Mouse (Mus musculus) intestine, embryonic 14.5 days (tissue): ENCODE results near the gene Bnipl. TPM values are rescaled to one million over a fixed set of nuclear protein-coding genes. Genes with fewer than 3 reads are reported as not detected.

Experiments used
- ATAC-seq: fragments of 200-750 bp; cut with Nextera tagmentation; replicated peaks from 2 replicates; pipeline ENCODE4 v1.8.0; 2017; ENCODE audit warnings: low read depth, moderate number of reproducible peaks, moderate TSS enrichment, moderate library complexity; ENCODE audit not compliant: low FRiP score, low TSS enrichment
- DNase-seq: peaks from one replicate; pipeline ENCODE4 v3.0.0-alpha.2; 2018; ENCODE audit warnings: low spot score
- H3K27ac ChIP-seq: fragments of 300-500 bp; sonication (generic); 2 replicates; pipeline ENCODE4 v1.5.1; 2014; ENCODE audit warnings: low read depth, mild to moderate bottlenecking, control low read depth
- H3K27me3 ChIP-seq: fragments of 300-500 bp; sonication (generic); replicated peaks from 2 replicates; pipeline ENCODE4 v1.6.1; 2014; ENCODE audit warnings: low read length, control low read depth; ENCODE audit not compliant: control insufficient read depth, insufficient read depth
- H3K36me3 ChIP-seq: fragments of 300-500 bp; sonication (generic); 2 replicates; pipeline ENCODE4 v1.6.1; 2014; ENCODE audit warnings: low read length, control low read depth; ENCODE audit not compliant: control insufficient read depth, insufficient read depth
- H3K4me1 ChIP-seq: fragments of 300-500 bp; sonication (generic); replicated peaks from 2 replicates; pipeline ENCODE4 v1.6.1; 2014; ENCODE audit warnings: low read length, control low read depth, mixed read lengths; ENCODE audit not compliant: control insufficient read depth, insufficient read depth
- H3K4me2 ChIP-seq: fragments of 300-500 bp; sonication (generic); 2 replicates; pipeline ENCODE4 v1.6.1; 2014; ENCODE audit warnings: low read length
- H3K4me3 ChIP-seq: fragments of 300-500 bp; sonication (generic); 2 replicates; pipeline ENCODE4 v1.5.1; 2014; ENCODE audit warnings: low read depth, low read length, control low read depth, mixed read lengths
- H3K9ac ChIP-seq: fragments of 300-500 bp; sonication (generic); 2 replicates; pipeline ENCODE4 v1.6.1; 2014; ENCODE audit warnings: mild to moderate bottlenecking, low read length
- H3K9me3 ChIP-seq: fragments of 300-500 bp; sonication (generic); 2 replicates; pipeline ENCODE4 v1.6.1; 2016; ENCODE audit warnings: low read length, control low read depth; ENCODE audit not compliant: control insufficient read depth
- WGBS: fragments of 180-500 bp; shearing (Covaris S2); extraction: QIAGEN DNeasy Blood & Tissue Kit; methylation state at CpG from one replicate; pipeline ENCODE4 v1.1.7; 2014; 5-methylcytosine and 5-hydroxymethylcytosine counted together
- polyA plus RNA-seq: library from polyadenylated mRNA; unstranded; fragments of >200 nt; fragmentation: Nextera tagmentation; extraction: Ambion mirVana; gene quantifications from 2 replicates; pipeline ENCODE4 v1.2.1, GENCODE M21; 2014

The Bnipl gene
- polyA plus RNA-seq, 1 experiment from 2014 or later = 1.0 TPM

GRCm38 (mm10) chr3:95200562-95200961, 50.4 kb downstream of the Bnipl start:
- no peak for DNase-seq
- H3K36me3 ChIP-seq = peaks cover 93% of the 10 kb centered on the region

GRCm38 (mm10) chr3:95200132-95200531, 50.9 kb downstream of the Bnipl start:
- Histone ChIP-seq H3K4me3 (no peak overlapping the region), H3K27me3 (no peaks in the 10 kb centered on the region), H3K36me3 (peaks cover 93% of the 10 kb centered on the region), H3K9me3 (no peaks in the 10 kb centered on the region), H3K27ac (no peak overlapping the region), H3K4me1 (no peaks in the 10 kb centered on the region), H3K9ac (no peak overlapping the region), H3K4me2 (no peak overlapping the region)
- ATAC-seq = no peak
- 86% methylated on average over 7 of the region's 7 CpGs for WGBS
- DNase-seq = no peak

More at GRCm38 (mm10) chr3:95200562-95200961, 50.4 kb downstream of the Bnipl start:
- H3K4me3 ChIP-seq = no peak overlapping the region
- WGBS = 91% methylated on average over 2 of the region's 2 CpGs
- ATAC-seq = no peak
- no peaks in the 10 kb centered on the region for H3K27me3 ChIP-seq
- no peak overlapping the region for H3K9ac ChIP-seq
- H3K9me3 ChIP-seq = no peaks in the 10 kb centered on the region
- H3K4me2 ChIP-seq = no peak overlapping the region
- H3K27ac ChIP-seq = no peak overlapping the region
- H3K4me1 ChIP-seq = no peaks in the 10 kb centered on the region

GRCm38 (mm10) chr3:95199101-95199500, 51.9 kb downstream of the Bnipl start:
- Histone ChIP-seq H3K9ac (no peak overlapping the region), H3K27ac (no peak overlapping the region), H3K4me3 (no peak overlapping the region), H3K4me2 (no peak overlapping the region), H3K36me3 (peaks cover 94% of the 10 kb centered on the region), H3K9me3 (no peaks in the 10 kb centered on the region), H3K27me3 (no peaks in the 10 kb centered on the region), H3K4me1 (no peaks in the 10 kb centered on the region)
- DNase-seq (no peak), ATAC-seq (no peak)
- 82% methylated on average over 1 of the region's 1 CpGs for WGBS

GRCm38 (mm10) chr3:95195772-95196171, 55.2 kb downstream of the Bnipl start:
- WGBS = 89% methylated on average over 2 of the region's 2 CpGs
- Histone ChIP-seq H3K4me3 (no peak overlapping the region), H3K4me2 (no peak overlapping the region), H3K4me1 (no peaks in the 10 kb centered on the region), H3K36me3 (peaks cover 73% of the 10 kb centered on the region), H3K27me3 (no peaks in the 10 kb centered on the region), H3K9me3 (no peaks in the 10 kb centered on the region), H3K9ac (no peak overlapping the region), H3K27ac (no peak overlapping the region)
- no peak for ATAC-seq
- DNase-seq = no peak

- 80% methylated on average over 6 of the region's 6 CpGs for WGBS
- peaks cover 73% of the 10 kb centered on the region for H3K36me3 ChIP-seq
- H3K4me2 ChIP-seq = no peak overlapping the region
- no peak overlapping the region for H3K27ac ChIP-seq
- DNase-seq (no peak), ATAC-seq (no peak)
- H3K9ac ChIP-seq = no peak overlapping the region
- no peaks in the 10 kb centered on the region for H3K4me1 ChIP-seq
- H3K9me3 ChIP-seq = no peaks in the 10 kb centered on the region
- H3K4me3 ChIP-seq = no peak overlapping the region
- H3K27me3 ChIP-seq = no peaks in the 10 kb centered on the region
These were observed 56.3 kb downstream of the Bnipl start for GRCm38 (mm10) chr3:95194721-95195135.

Other genes with a start within 250 kb of the Bnipl start
- 23.9 and 27.8 TPM in 2 replicates for gene Zfp687, start 235.7 kb downstream of the Bnipl start, polyA plus RNA-seq
- 237 and 260 TPM in 2 replicates for gene Psmd4, start 208.6 kb downstream of the Bnipl start, polyA plus RNA-seq
- gene Pip5k1a, start 144.3 kb downstream of the Bnipl start, polyA plus RNA-seq = 12.5 and 16.0 TPM in 2 replicates
- 143 and 149 TPM in 2 replicates for gene Vps72, start 140.2 kb downstream of the Bnipl start, polyA plus RNA-seq
- gene Tmod4, start 126.7 kb downstream of the Bnipl start, polyA plus RNA-seq = 0.91 and 1.7 TPM in 2 replicates
- gene Scnm1, start 117.2 kb downstream of the Bnipl start, polyA plus RNA-seq = 70.3 and 72.9 TPM in 2 replicates
- gene Lysmd1, start 117.1 kb downstream of the Bnipl start, polyA plus RNA-seq = 8.0 and 10.1 TPM in 2 replicates
- 3.2 TPM in 2 replicates for gene Tnfaip8l2, start 108.8 kb downstream of the Bnipl start, polyA plus RNA-seq
- gene Sema6c, start 90.7 kb downstream of the Bnipl start, polyA plus RNA-seq = 4.8 and 5.3 TPM in 2 replicates
- gene Gabpb2, start 33.3 kb downstream of the Bnipl start, polyA plus RNA-seq = 10.8 and 10.9 TPM in 2 replicates
- 92.6 and 98.7 TPM in 2 replicates for gene Cdc42se1, start 22.5 kb downstream of the Bnipl start, polyA plus RNA-seq
- 38.5 and 38.9 TPM in 2 replicates for gene Mllt11, start 19.0 kb downstream of the Bnipl start, polyA plus RNA-seq
- gene Gm128, start 9.6 kb downstream of the Bnipl start, polyA plus RNA-seq = 0.26 and 0.40 TPM in 2 replicates
- gene Mindy1, start 30.2 kb upstream of the Bnipl start, polyA plus RNA-seq = 38.5 and 39.8 TPM in 2 replicates
- 16.5 and 20.6 TPM in 2 replicates for gene Prune1, start 30.9 kb upstream of the Bnipl start, polyA plus RNA-seq
- gene Anxa9, start 56.0 kb upstream of the Bnipl start, polyA plus RNA-seq = 1.5 and 1.6 TPM in 2 replicates
- 130 and 143 TPM in 2 replicates for gene Cers2, start 63.6 kb upstream of the Bnipl start, polyA plus RNA-seq
- 45.2 and 51.3 TPM in 2 replicates for gene Setdb1, start 106.0 kb upstream of the Bnipl start, polyA plus RNA-seq
- not detected in 2 replicates for gene 4930558C23Rik, start 151.6 kb upstream of the Bnipl start, polyA plus RNA-seq
- 31.0 and 37.1 TPM in 2 replicates for gene Arnt, start 183.2 kb upstream of the Bnipl start, polyA plus RNA-seq
- gene Ctsk, start 248.1 kb upstream of the Bnipl start, polyA plus RNA-seq = 8.1 and 9.3 TPM in 2 replicates